Mouse (Mus musculus) heart, postnatal 0 days (tissue): Measurements from ENCODE around the gene Cfap77.

Source experiments
- CTCF ChIP-seq: IDR thresholded peaks from 2 replicates; pipeline ENCODE4 v1.5.1; 2016; ENCODE audit warnings: antibody characterized with exemption, control low read depth, low read depth
- EP300 ChIP-seq: IDR thresholded peaks from 2 replicates; pipeline ENCODE4 v1.6.1; 2016; ENCODE audit warnings: antibody characterized with exemption, low read depth

GRCm38 (mm10) chr2:28912961-28913360, 141.9 kb downstream of the Cfap77 start:
- TF ChIP-seq CTCF (no peak), EP300 (no peak)
